Mouse (Mus musculus) hematopoietic stem cell, adult 5-6 weeks (primary cell): ENCODE results near the gene Shbg. TPM values are rescaled to one million over a fixed set of nuclear protein-coding genes. Genes with fewer than 3 reads are reported as not detected.
A peak's percentile ranks its signal among the peaks of the same experiment; 100 is the strongest.

Experiments
- ATAC-seq, 2 experiments: fragments of 125-278 bp in 1 of 2; replicated peaks in 1 of 2; 2 replicates each; pipeline ENCODE4 v1.8.0; 2016 to 2017; ENCODE audit warnings: inconsistent platforms in 2 of 2, mild to moderate bottlenecking in 2 of 2, moderate number of reproducible peaks in 2 of 2, low read depth in 1 of 2, moderate TSS enrichment in 1 of 2; ENCODE audit not compliant: low FRiP score in 2 of 2, poor library complexity in 2 of 2, severe bottlenecking in 2 of 2, insufficient read depth in 1 of 2, low TSS enrichment in 1 of 2
- total RNA-seq: library from RNA; stranded (forward); fragments of 172-1452, 232-1000 nt; gene quantifications from 2 replicates; pipeline ENCODE4 v1.2.3, GENCODE M21; 2017

Gene Shbg
- total RNA-seq, 1 experiment from 2014 or later = not detected

GRCm38 (mm10) chr11:69582230-69582805, 35.4 kb downstream of the Shbg start:
- no peak for ATAC-seq

- no peak for ATAC-seq
These were observed 35.9 kb downstream of the Shbg start for GRCm38 (mm10) chr11:69581814-69582213.

- peak; percentile 60 to 62 for ATAC-seq
These were observed 36.5 kb downstream of the Shbg start for GRCm38 (mm10) chr11:69581147-69581688.

GRCm38 (mm10) chr11:69580572-69581146, 37.0 kb downstream of the Shbg start:
- ATAC-seq = no peak

- peak; percentile 43 to 59 for ATAC-seq
These were observed 37.6 kb downstream of the Shbg start, which contains the start of the genes Wrap53 and Trp53 for GRCm38 (mm10) chr11:69580091-69580514. TSS of gene Wrap53 (minus strand) at chr11:69580255. TSS of gene Trp53 (plus strand) at chr11:69580359.

DNA sequence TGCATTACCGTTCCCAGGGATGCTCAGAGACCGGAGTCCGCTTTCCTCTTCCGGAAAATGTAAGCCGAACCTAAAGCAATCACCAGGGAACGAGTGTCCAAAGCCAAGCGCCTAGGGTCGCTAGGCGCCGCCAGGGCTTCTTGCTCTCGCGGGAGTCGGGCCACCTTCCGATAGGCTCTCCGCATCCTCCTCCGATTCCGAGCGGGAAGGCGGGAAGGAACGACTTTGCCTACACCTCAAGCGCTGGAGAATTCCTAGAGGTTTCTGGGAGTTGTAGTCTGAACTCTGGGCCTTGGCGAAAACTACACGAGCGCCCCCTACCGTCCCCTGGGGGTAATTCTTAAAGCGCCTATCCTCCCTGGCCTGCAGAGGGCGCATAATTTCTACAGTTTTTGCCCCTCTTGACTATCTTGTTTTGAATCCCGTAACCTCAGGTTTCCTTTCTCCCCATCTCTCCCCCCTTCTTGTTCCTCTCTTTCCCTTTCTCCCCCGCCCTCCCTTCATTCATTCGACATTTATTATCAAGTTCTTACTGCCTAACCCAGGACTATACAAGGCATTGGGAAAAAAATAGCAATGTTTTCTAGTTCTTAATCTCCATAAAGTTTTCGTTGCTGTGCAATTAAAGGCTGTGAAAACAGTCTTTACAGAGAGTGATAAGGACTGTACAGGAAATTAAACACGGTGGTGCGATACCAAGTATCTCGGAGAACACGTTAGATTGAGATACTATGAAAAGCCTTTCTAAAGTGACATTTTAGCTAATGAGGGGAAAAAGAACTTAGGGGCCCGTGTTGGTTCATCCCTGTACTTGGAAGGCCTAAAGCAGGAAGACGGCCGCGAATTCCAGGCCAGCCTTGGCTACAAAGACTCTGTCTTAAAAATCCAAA, 38.3 kb downstream of the Shbg start:
- peak; percentile 68 to 70 for ATAC-seq

DNA sequence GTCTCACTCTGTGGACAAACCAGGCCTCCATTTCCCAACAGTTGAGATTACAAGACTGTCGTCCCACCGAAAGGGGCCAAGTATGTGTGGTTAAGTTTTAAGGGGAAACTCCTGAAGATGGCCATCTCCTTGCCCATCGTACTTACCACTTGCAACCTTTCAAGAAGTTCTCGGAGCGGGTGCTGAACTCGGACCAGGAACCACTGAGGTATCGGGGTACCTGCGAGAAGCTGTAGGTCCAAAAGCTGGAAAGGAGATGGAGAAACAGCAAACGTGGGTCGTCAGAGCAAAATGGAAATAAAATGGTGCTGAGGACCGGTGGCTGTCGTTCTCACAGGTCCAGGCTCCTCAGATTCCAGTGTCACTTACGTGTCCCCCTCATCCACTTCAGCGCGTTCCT, 39.4 kb downstream of the Shbg start:
- ATAC-seq = no peak

GRCm38 (mm10) chr11:69576307-69576706, 41.4 kb downstream of the Shbg start:
- ATAC-seq = no peak

DNA sequence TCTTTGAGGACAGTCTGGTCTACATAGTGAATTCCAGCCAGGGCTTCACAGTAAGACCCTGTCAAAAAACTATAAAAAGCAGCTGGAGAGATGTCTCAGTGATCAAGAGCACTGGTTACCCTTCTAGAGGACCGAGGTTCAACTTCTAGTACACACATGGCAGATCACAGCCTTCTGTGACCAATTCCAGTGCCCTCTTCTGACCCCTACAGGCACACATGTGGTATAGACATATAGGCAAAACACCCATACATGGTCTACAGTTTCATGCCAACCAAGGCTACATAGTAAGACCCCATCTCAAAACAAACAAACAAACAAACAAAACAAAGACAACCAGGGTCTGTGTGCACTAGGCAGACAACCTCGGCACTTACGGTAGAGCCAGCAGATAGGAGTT, 42.5 kb downstream of the Shbg start:
- 0 out of 4 replicates have a peak, but pooled peaks of 1 of the 2 experiments have one; percentile 22 for ATAC-seq

DNA sequence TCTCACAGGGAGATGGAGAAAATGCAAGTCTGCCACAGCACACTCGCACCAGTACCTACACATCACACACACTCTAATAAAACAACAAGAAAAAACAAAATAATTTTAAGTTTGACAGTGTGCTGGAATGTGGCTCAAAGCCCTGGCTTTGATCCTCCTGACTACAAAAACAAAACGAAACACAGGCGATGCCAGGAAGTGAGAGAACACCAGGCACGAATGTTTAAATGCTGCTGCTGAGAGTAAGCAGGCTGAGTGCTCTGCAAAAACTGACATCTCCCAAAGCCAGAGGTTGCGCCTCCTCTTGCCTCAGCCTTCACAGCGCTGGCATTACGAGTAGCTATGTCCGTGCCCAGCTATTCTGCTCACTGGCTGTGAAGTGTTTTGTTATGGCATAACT, 52.6 kb downstream of the Shbg start:
- ATAC-seq = no peak

Other genes with a start within 250 kb of the Shbg start
- gene Chd3, start 248.5 kb downstream of the Shbg start, total RNA-seq = 98.4 and 128 TPM in 2 replicates
- gene Naa38, start 222.4 kb downstream of the Shbg start, total RNA-seq = 93.2 and 152 TPM in 2 replicates
- gene Cyb5d1, start 222.3 kb downstream of the Shbg start, total RNA-seq = 59.7 and 69.7 TPM in 2 replicates
- gene Tmem88, start 219.7 kb downstream of the Shbg start, total RNA-seq = 0.74 and 1.5 TPM in 2 replicates
- 4.4 and 12.4 TPM in 2 replicates for gene Kdm6b, start 204.2 kb downstream of the Shbg start, total RNA-seq
- gene Dnah2, start 68.8 kb downstream of the Shbg start, total RNA-seq = under 0.01 TPM in 1 of 2 replicates, not detected in the other
- gene Efnb3, start 57.7 kb downstream of the Shbg start, total RNA-seq = 0.10 TPM in 1 of 2 replicates, not detected in the other
- 4.6 and 6.4 TPM in 2 replicates for gene Wrap53, start 37.6 kb downstream of the Shbg start, total RNA-seq
- gene Trp53, start 37.5 kb downstream of the Shbg start, total RNA-seq = 68.4 and 96.6 TPM in 2 replicates
- 1.0 and 7.6 TPM in 2 replicates for gene Atp1b2, start 12.0 kb downstream of the Shbg start, total RNA-seq
- 1.4 TPM in 1 of 2 replicates, not detected in the other for gene Sat2, start 4.1 kb upstream of the Shbg start, total RNA-seq
- 51.2 and 60.8 TPM in 2 replicates for gene Fxr2, start 15.1 kb upstream of the Shbg start, total RNA-seq
- 1.5 TPM in 1 of 2 replicates, not detected in the other for gene Sox15, start 37.4 kb upstream of the Shbg start, total RNA-seq
- gene Mpdu1, start 44.7 kb upstream of the Shbg start, total RNA-seq = 41.3 and 73.7 TPM in 2 replicates
- gene Cd68, start 48.2 kb upstream of the Shbg start, total RNA-seq = 11.4 and 16.7 TPM in 2 replicates
- gene Eif4a1, start 54.5 kb upstream of the Shbg start, total RNA-seq = 838 and 888 TPM in 2 replicates
- 99.1 and 105 TPM in 2 replicates for gene Senp3, start 64.2 kb upstream of the Shbg start, total RNA-seq
- 13.9 and 15.9 TPM in 2 replicates for gene Tnfsf13, start 67.9 kb upstream of the Shbg start, total RNA-seq
- 1.4 and 3.3 TPM in 2 replicates for gene Tnfsf12, start 77.9 kb upstream of the Shbg start, total RNA-seq
- gene Tnfsfm13, start 78.2 kb upstream of the Shbg start, total RNA-seq = 1.5 and 2.9 TPM in 2 replicates
- 11.3 and 55.7 TPM in 2 replicates for gene Polr2a, start 140.7 kb upstream of the Shbg start, total RNA-seq
- not detected in 2 replicates for gene Slc35g3, start 144.1 kb upstream of the Shbg start, total RNA-seq
- gene Zbtb4, start 148.0 kb upstream of the Shbg start, total RNA-seq = 4.4 and 6.9 TPM in 2 replicates
- 11.4 and 21.2 TPM in 2 replicates for gene Chrnb1, start 178.0 kb upstream of the Shbg start, total RNA-seq
- gene Fgf11, start 184.0 kb upstream of the Shbg start, total RNA-seq = 3.9 and 5.4 TPM in 2 replicates
- 0.30 and 1.0 TPM in 2 replicates for gene Tmem102, start 187.7 kb upstream of the Shbg start, total RNA-seq
- not detected in 2 replicates for gene Gm39566, start 197.4 kb upstream of the Shbg start, total RNA-seq
- not detected in 2 replicates for gene Spem2, start 200.6 kb upstream of the Shbg start, total RNA-seq
- not detected in 2 replicates for gene Spem1, start 204.3 kb upstream of the Shbg start, total RNA-seq
- 8.7 and 17.8 TPM in 2 replicates for gene Nlgn2, start 219.9 kb upstream of the Shbg start, total RNA-seq
- 130 and 149 TPM in 2 replicates for gene Tmem256, start 220.6 kb upstream of the Shbg start, total RNA-seq
- 27.2 and 33.3 TPM in 2 replicates for gene Plscr3, start 228.5 kb upstream of the Shbg start, total RNA-seq
- 0.50 and 4.4 TPM in 2 replicates for gene Tnk1, start 240.8 kb upstream of the Shbg start, total RNA-seq